In genomic region chr2:11377213-11377612, GRCm38 (mm10) we compare ENCODE assay signal across 9 mouse cellular contexts.
A peak's percentile ranks its signal among the peaks of the same experiment; 100 is the strongest.
DNase-seq lines count a peak whose midpoint lies in the region; ATAC-seq lines count a peak whose summit lies in the region.
"Had no signal": no experiment of that assay in that cellular context is flagged by ENCODE, and none has a peak within 500 bp of the region (broad histone marks: within the 10 kb centered on the region; RNA-seq: fewer than 3 reads in every experiment).

No protein-coding gene starts in this region.

- peak; percentile 17 to 63 for DNase-seq in adrenal gland, adult (ENCODE audit: inconsistent age in 2 of 2, low spot score in 1 of 2)
- no peak for DNase-seq in adrenal gland, postnatal 4 days (ENCODE audit: low spot score in 2 of 2)
- peak; percentile 63 for DNase-seq in 3T3-L1 (ENCODE audit: low read depth, low spot score)
- peak; percentile 31 for DNase-seq in heart, postnatal 4 days
- DNase-seq in kidney, postnatal 4 days, result peak; percentile 46 to 61
- DNase-seq in urinary bladder, postnatal 25 days (ENCODE audit: low spot score), result no peak
- DNase-seq in left cerebral cortex, adult 8-10 months (ENCODE audit: low spot score in 2 of 2), result no peak

- ATAC-seq in megakaryocyte, adult 5-6 weeks (ENCODE audit: poor library complexity, severe bottlenecking), result no peak
- ATAC-seq: midbrain, embryonic 16.5 days had no signal

Comparison
In these comparisons a context has a peak if more than half of its experiments do, and no peak if none do; other contexts are left out.
1. DNase-seq: peak in adrenal gland, adult (2 of 2), 3T3-L1 (single experiment), heart, postnatal 4 days (single experiment) and kidney, postnatal 4 days (2 of 2); none in adrenal gland, postnatal 4 days (0 of 2), urinary bladder, postnatal 25 days (single experiment) and left cerebral cortex, adult 8-10 months (0 of 2).